Mouse (Mus musculus) limb, embryonic 13.5 days (tissue): ENCODE measurements around the gene Pkd1. TPM values are rescaled to one million over a fixed set of nuclear protein-coding genes. Genes with fewer than 3 reads are reported as not detected.
A peak's percentile ranks its signal among the peaks of the same experiment; 100 is the strongest.

Experiments used
- ATAC-seq: fragments of 200-750 bp; cut with Nextera tagmentation; 2 replicates; pipeline ENCODE4 v1.8.0; 2017; ENCODE audit warnings: low read depth, moderate number of reproducible peaks, moderate TSS enrichment; ENCODE audit not compliant: low FRiP score
- H3K27ac ChIP-seq: fragments of 300-500 bp; sonication (generic); 2 replicates; pipeline ENCODE4 v1.5.1; 2015; ENCODE audit warnings: inconsistent platforms, mild to moderate bottlenecking, moderate library complexity
- H3K27me3 ChIP-seq: fragments of 300-500 bp; sonication (generic); 2 replicates; pipeline ENCODE4 v1.6.1; 2015; ENCODE audit warnings: mild to moderate bottlenecking, inconsistent platforms
- H3K36me3 ChIP-seq: fragments of 300-500 bp; sonication (generic); 2 replicates; pipeline ENCODE4 v1.6.1; 2015; ENCODE audit warnings: inconsistent platforms, mild to moderate bottlenecking, moderate library complexity
- H3K4me1 ChIP-seq: fragments of 300-500 bp; sonication (generic); 2 replicates; pipeline ENCODE4 v1.6.1; 2015; ENCODE audit warnings: inconsistent platforms
- H3K4me2 ChIP-seq: fragments of 300-500 bp; sonication (generic); replicated peaks from 2 replicates; pipeline ENCODE4 v1.6.1; 2015; ENCODE audit warnings: inconsistent platforms, mild to moderate bottlenecking, moderate library complexity
- H3K4me3 ChIP-seq: fragments of 300-500 bp; sonication (generic); 2 replicates; pipeline ENCODE4 v1.5.1; 2015; ENCODE audit warnings: moderate library complexity, mild to moderate bottlenecking, inconsistent platforms
- H3K9ac ChIP-seq: fragments of 300-500 bp; sonication (generic); 2 replicates; pipeline ENCODE4 v1.6.1; 2015; ENCODE audit warnings: mild to moderate bottlenecking, inconsistent platforms
- H3K9me3 ChIP-seq: fragments of 300-500 bp; sonication (generic); 2 replicates; pipeline ENCODE4 v1.6.1; 2016; ENCODE audit warnings: inconsistent platforms
- WGBS: fragments of 180-500 bp; shearing (Covaris S2); methylation state at CpG from one replicate; pipeline ENCODE4 v1.1.7; 2015; 5-methylcytosine and 5-hydroxymethylcytosine counted together
- polyA plus RNA-seq: library from polyadenylated mRNA; unstranded; fragments of >200 nt; fragmentation: Nextera tagmentation; extraction: Ambion mirVana; gene quantifications from 2 replicates; pipeline ENCODE4 v1.2.1, GENCODE M21; 2015

Gene Pkd1
- polyA plus RNA-seq, 1 experiment from 2014 or later = 36.6 TPM

DNA sequence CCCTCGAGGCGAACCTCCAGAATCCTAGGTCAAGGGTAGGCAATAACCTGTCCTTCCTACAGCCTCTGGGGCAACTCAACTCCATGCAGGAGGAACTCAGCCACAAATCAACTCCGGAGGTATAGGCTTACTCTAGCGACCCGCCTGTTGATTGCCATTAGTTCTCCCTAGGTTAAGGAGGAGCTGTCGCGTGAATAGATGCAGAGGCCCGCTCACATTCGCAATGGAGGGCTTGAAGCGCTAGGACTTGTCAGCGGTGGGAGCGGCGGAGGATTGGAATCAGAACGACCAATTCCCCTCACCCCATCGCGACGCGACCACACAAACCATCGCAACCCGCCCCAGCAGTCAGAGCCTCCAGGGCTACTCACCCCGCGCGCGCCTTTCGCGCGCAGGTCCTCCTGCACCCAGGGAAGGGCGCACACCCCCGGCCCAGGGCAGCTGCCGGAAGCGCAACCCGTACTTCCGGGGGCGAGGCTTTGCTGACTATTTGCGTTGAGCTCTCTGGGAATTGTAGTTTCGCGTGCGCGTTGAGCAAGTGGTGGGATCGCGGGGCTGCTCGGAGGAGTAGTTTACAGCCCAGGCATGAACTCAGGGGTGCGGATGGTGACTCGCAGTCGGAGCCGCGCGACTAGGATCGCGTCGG, 82.7 kb downstream of the Pkd1 start, which contains the start of the genes Tsc2 and Nthl1:
Gene Tsc2 (minus strand): TSS at position 464 of the 646 bp plus-strand sequence.
Gene Nthl1 (plus strand): TSS at position 514 of the 646 bp plus-strand sequence.
- ATAC-seq = peak; percentile 92
- peaks cover 38% of the 10 kb centered on the region for H3K36me3 ChIP-seq
- WGBS = 2% methylated on average over 51 of the region's 51 CpGs

GRCm38 (mm10) chr17:24632813-24633449, 83.3 kb downstream of the Pkd1 start:
- Histone ChIP-seq H3K9ac (peak overlapping the region; percentile 84), H3K4me2 (peak overlapping the region; percentile 79), H3K9me3 (no peaks in the 10 kb centered on the region), H3K27ac (peak overlapping the region; percentile 90), H3K36me3 (peaks cover 32% of the 10 kb centered on the region), H3K4me3 (peak overlapping the region; percentile 71), H3K4me1 (peaks cover 18% of the 10 kb centered on the region), H3K27me3 (no peaks in the 10 kb centered on the region)
- WGBS = 10% methylated on average over 22 of the region's 22 CpGs
- ATAC-seq = no peak; the same call in none of the 2 replicates

More for the DNA sequence above, 82.7 kb downstream of the Pkd1 start, which contains the start of the genes Tsc2 and Nthl1:
- H3K9me3 ChIP-seq = no peaks in the 10 kb centered on the region
- H3K27ac ChIP-seq = peak within 1 kb of the TSS; percentile 90
- H3K9ac ChIP-seq = peak within 1 kb of the TSS; percentile 84
- peak within 1 kb of the TSS; percentile 71 for H3K4me3 ChIP-seq
- H3K4me2 ChIP-seq = peak within 1 kb of the TSS; percentile 79
- H3K4me1 ChIP-seq = peaks cover 18% of the 10 kb centered on the region
- H3K27me3 ChIP-seq = no peaks in the 10 kb centered on the region

DNA sequence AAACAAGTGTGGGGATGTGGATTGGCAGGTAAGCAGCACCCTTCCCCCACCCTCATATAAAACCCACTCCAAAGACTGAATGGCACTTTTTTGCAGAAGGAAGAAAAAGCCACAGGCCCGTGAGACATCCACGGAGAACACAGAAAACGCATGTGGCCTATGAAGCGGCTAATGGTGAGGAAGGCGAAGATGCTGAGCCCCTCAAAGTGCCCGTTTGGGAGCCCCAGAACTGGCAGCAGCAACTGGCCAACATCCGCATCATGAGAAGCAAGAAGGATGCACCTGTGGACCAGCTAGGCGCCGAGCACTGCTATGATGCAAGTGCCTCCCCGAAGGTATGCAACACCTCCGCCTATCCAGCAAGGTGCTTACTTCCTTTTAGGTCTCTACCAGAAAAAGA, 84.2 kb downstream of the Pkd1 start:
- H3K4me2 ChIP-seq = peak overlapping the region; percentile 79; the same call in 1 of the 2 replicates
- peaks cover 26% of the 10 kb centered on the region for H3K4me1 ChIP-seq
- H3K36me3 ChIP-seq = peaks cover 30% of the 10 kb centered on the region
- peak overlapping the region; percentile 90; the same call in 1 of the 2 replicates for H3K27ac ChIP-seq
- WGBS = 96% methylated on average over 11 of the region's 11 CpGs
- no peaks in the 10 kb centered on the region for H3K9me3 ChIP-seq
- H3K4me3 ChIP-seq = no peak overlapping the region
- no peaks in the 10 kb centered on the region for H3K27me3 ChIP-seq
- ATAC-seq = no peak
- no peak overlapping the region; the same call in 1 of the 2 replicates for H3K9ac ChIP-seq

DNA sequence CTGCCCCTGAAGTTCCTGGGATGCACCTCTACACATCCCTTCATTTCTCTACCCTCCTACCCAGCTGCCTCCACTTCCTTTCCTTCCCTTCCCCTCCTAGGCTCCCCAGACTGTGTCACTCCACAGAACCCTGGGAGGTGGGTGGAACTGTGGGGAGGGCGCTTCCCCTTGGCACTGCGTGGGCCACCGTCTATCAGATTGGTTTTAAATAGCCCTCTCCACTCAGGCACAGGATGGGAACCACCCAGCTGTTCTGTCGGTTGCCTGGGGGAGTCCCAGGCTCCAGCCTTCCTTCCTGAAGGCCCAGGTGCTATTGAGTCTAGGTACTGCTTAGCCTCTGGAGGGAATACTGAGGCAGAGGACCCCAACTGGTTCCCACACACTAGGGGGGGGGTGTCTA, 85.4 kb downstream of the Pkd1 start:
- peaks cover 38% of the 10 kb centered on the region for H3K4me1 ChIP-seq
- WGBS = 86% methylated on average over 4 of the region's 4 CpGs
- H3K9me3 ChIP-seq = no peaks in the 10 kb centered on the region
- H3K9ac ChIP-seq = peak overlapping the region; percentile 13; the same call in 1 of the 2 replicates
- H3K4me2 ChIP-seq = no peak overlapping the region
- ATAC-seq = no peak
- no peak overlapping the region for H3K4me3 ChIP-seq
- no peaks in the 10 kb centered on the region for H3K27me3 ChIP-seq
- H3K27ac ChIP-seq = no peak overlapping the region
- H3K36me3 ChIP-seq = peaks cover 18% of the 10 kb centered on the region

DNA sequence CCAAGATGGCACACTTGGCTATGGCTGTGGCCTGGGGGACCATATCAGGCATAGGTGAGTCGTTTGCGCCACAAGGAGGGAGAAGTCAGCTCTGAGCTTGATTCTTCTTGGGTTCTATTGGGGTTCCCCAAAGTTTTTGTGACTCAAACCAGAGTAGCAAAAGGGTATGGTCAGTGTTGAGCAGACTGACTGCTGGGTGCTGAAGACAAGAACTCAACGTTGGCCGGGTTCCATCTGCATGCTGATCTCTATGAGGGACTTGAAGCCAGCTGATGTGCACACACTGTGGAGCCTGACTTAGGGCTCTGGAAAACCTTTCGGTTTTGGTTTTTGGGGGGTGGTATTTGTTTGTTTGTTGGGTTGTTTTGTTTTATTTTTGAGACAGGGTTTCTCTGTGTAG, 86.1 kb downstream of the Pkd1 start:
- H3K27ac ChIP-seq = no peak overlapping the region
- H3K36me3 ChIP-seq = peaks cover 18% of the 10 kb centered on the region
- no peak overlapping the region for H3K4me3 ChIP-seq
- H3K9me3 ChIP-seq = no peaks in the 10 kb centered on the region
- H3K4me2 ChIP-seq = no peak overlapping the region
- peaks cover 44% of the 10 kb centered on the region for H3K4me1 ChIP-seq
- ATAC-seq = no peak
- 95% methylated on average over 5 of the region's 5 CpGs for WGBS
- no peaks in the 10 kb centered on the region for H3K27me3 ChIP-seq
- H3K9ac ChIP-seq = no peak overlapping the region

DNA sequence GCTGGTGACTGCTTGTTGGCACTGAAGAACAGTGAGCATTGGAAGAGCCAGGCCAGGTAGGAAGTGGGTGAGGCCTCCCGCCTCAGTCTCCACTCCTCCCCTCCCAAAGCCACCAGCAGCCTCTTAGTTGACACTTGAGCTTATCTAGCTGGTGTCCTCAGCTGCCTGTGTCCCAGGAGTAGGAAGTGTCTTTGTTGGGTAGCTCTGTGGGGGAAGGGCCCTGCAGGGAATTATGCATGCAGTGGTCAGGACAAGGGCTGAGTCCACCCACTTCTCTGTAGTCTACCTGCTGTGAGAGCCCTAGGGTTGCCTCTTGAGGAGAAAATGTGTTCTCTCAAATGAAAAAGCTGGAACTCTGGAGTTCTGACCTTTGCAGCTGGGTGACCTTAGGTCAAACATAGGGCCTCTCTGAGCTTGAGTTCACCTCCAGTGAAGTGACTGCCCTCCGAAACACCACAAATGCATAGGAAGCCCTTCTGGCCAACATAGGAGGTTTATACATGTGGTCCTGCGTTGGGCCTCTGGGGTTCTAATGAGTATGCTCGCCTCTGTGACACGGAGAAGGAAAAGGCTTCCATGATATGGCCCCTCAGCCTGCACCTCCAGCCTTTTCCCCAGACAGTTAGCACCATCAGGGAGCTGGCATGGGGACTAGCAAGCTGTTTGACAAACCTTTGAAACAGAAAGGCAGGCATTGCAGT, 87.3 kb downstream of the Pkd1 start:
- no peak overlapping the region for H3K4me3 ChIP-seq
- ATAC-seq = no peak

GRCm38 (mm10) chr17:24638214-24638613, 88.6 kb downstream of the Pkd1 start:
- no peak overlapping the region; the same call in 1 of the 2 replicates for H3K9ac ChIP-seq
- H3K36me3 ChIP-seq = peaks cover 36% of the 10 kb centered on the region
- peak overlapping the region; percentile 97 for H3K27ac ChIP-seq
- no peak overlapping the region for H3K4me2 ChIP-seq
- H3K9me3 ChIP-seq = no peaks in the 10 kb centered on the region
- peaks cover 41% of the 10 kb centered on the region for H3K4me1 ChIP-seq
- H3K4me3 ChIP-seq = no peak overlapping the region
- H3K27me3 ChIP-seq = no peaks in the 10 kb centered on the region
- WGBS = 90% methylated on average over 4 of the region's 4 CpGs
- no peak for ATAC-seq

More for the DNA sequence above, 87.3 kb downstream of the Pkd1 start:
- 78% methylated on average over 5 of the region's 5 CpGs for WGBS
- peaks cover 23% of the 10 kb centered on the region for H3K36me3 ChIP-seq
- H3K27ac ChIP-seq = no peak overlapping the region
- no peak overlapping the region for H3K4me2 ChIP-seq
- no peaks in the 10 kb centered on the region for H3K9me3 ChIP-seq
- no peaks in the 10 kb centered on the region for H3K27me3 ChIP-seq
- peaks cover 41% of the 10 kb centered on the region for H3K4me1 ChIP-seq
- H3K9ac ChIP-seq = 0 out of 2 replicates have a peak overlapping the region, but pooled peaks have one; percentile 1

GRCm38 (mm10) chr17:24638840-24639239, 89.2 kb downstream of the Pkd1 start:
- no peaks in the 10 kb centered on the region for H3K9me3 ChIP-seq
- H3K9ac ChIP-seq = peak overlapping the region; percentile 53; the same call in 1 of the 2 replicates
- peaks cover 41% of the 10 kb centered on the region for H3K4me1 ChIP-seq
- peak overlapping the region; percentile 20; the same call in 1 of the 2 replicates for H3K4me3 ChIP-seq
- H3K27me3 ChIP-seq = no peaks in the 10 kb centered on the region
- H3K36me3 ChIP-seq = peaks cover 42% of the 10 kb centered on the region
- H3K4me2 ChIP-seq = peak overlapping the region; percentile 53
- H3K27ac ChIP-seq = peak overlapping the region; percentile 97
- peak; percentile 18; the same call in 1 of the 2 replicates for ATAC-seq
- WGBS = 33% methylated on average over 9 of the region's 9 CpGs

- Histone ChIP-seq H3K27ac (peak overlapping the region; percentile 97), H3K4me3 (peak overlapping the region; percentile 20), H3K4me2 (peak overlapping the region; percentile 53), H3K36me3 (peaks cover 49% of the 10 kb centered on the region), H3K4me1 (peaks cover 46% of the 10 kb centered on the region), H3K27me3 (no peaks in the 10 kb centered on the region), H3K9ac (peak overlapping the region; percentile 53), H3K9me3 (no peaks in the 10 kb centered on the region)
- WGBS = 9% methylated on average over 5 of the region's 5 CpGs
- peak; percentile 85 for ATAC-seq
These were observed 89.9 kb downstream of the Pkd1 start for GRCm38 (mm10) chr17:24639571-24639988.

- Histone ChIP-seq H3K9me3 (no peaks in the 10 kb centered on the region), H3K9ac (peak overlapping the region; percentile 53), H3K4me1 (peaks cover 51% of the 10 kb centered on the region), H3K4me3 (no peak overlapping the region), H3K36me3 (peaks cover 52% of the 10 kb centered on the region), H3K4me2 (peak overlapping the region; percentile 53), H3K27me3 (no peaks in the 10 kb centered on the region), H3K27ac (peak overlapping the region; percentile 97)
- ATAC-seq = no peak
- WGBS = 81% methylated on average over 7 of the region's 7 CpGs
These were observed 90.5 kb downstream of the Pkd1 start for GRCm38 (mm10) chr17:24640119-24640518.

DNA sequence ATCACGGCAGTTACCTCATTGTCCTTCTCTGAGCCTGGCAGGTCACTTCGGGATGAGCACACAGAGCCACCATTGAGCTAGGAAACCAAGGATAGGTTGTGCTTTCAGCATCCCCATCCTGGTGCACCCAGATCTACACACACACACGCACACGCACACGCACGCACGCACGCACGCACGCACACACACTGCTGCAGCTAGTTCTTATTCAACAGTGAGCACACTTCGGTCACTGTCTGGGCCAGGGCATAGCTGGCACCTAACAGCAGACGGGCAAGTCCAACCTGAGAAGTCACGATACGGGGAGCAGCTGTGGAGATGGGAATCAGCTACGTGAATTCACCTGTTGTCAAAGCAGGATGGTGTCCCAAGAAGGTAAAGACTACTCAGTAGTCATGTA, 90.9 kb downstream of the Pkd1 start:
- H3K4me1 ChIP-seq = peaks cover 56% of the 10 kb centered on the region
- peaks cover 55% of the 10 kb centered on the region for H3K36me3 ChIP-seq
- ATAC-seq = no peak

More for the DNA sequence above, 90.9 kb downstream of the Pkd1 start:
- H3K4me2 ChIP-seq = no peak overlapping the region
- H3K27me3 ChIP-seq = no peaks in the 10 kb centered on the region
- no peak overlapping the region for H3K4me3 ChIP-seq
- 96% methylated on average over 15 of the region's 15 CpGs for WGBS
- H3K9me3 ChIP-seq = no peaks in the 10 kb centered on the region
- H3K9ac ChIP-seq = no peak overlapping the region; the same call in 1 of the 2 replicates
- H3K27ac ChIP-seq = peak overlapping the region; percentile 97
